Mouse (Mus musculus) ES-E14 (cell line): ENCODE results near the gene Trappc3l. TPM values are rescaled to one million over a fixed set of nuclear protein-coding genes. Genes with fewer than 3 reads are reported as not detected.

Experiments
- DNase-seq: peaks from one replicate; pipeline ENCODE4 v3.0.0-alpha.2; 2013; ENCODE audit warnings: low read depth, low spot score
- H3K27ac ChIP-seq: 2 replicates; pipeline ENCODE4 v1.5.1; 2012; ENCODE audit warnings: low read depth, mild to moderate bottlenecking, low read length, moderate library complexity, mixed read lengths; ENCODE audit not compliant: poor library complexity, insufficient read depth, severe bottlenecking
- H3K36me3 ChIP-seq: 2 replicates; pipeline ENCODE4 v1.6.1; 2012; ENCODE audit warnings: mild to moderate bottlenecking, low read length, moderate library complexity, mixed read lengths; ENCODE audit not compliant: control insufficient read depth, poor library complexity, insufficient read depth, severe bottlenecking
- H3K4me1 ChIP-seq, 2 experiments: fragments of 150-350 bp in 1 of 2; sonication (generic) in 1 of 2; 2 replicates each; pipeline ENCODE4 v1.6.1; 2012; ENCODE audit warnings: low read length in 2 of 2, mild to moderate bottlenecking in 1 of 2, mixed read lengths in 1 of 2; ENCODE audit not compliant: control insufficient read depth in 2 of 2, insufficient read depth in 2 of 2, poor library complexity in 1 of 2
- H3K4me3 ChIP-seq, 2 experiments: fragments of 150-350 bp in 1 of 2; sonication (generic) in 1 of 2; 2 replicates each; pipeline ENCODE4 v1.5.1; 2012; ENCODE audit warnings: low read length in 2 of 2, low read depth in 1 of 2, mild to moderate bottlenecking in 1 of 2, mixed read lengths in 1 of 2; ENCODE audit not compliant: insufficient read depth in 1 of 2, poor library complexity in 1 of 2, severe bottlenecking in 1 of 2
- H3K9ac ChIP-seq: 2 replicates; pipeline ENCODE4 v1.6.1; 2012; ENCODE audit warnings: low read depth, mild to moderate bottlenecking, low read length, mixed read lengths; ENCODE audit not compliant: poor library complexity, insufficient read depth, severe bottlenecking
- H3K9me3 ChIP-seq: fragments of 150-350 bp; sonication (generic); 2 replicates; pipeline ENCODE4 v1.6.1; 2012; ENCODE audit warnings: low read depth, mild to moderate bottlenecking, low read length; ENCODE audit not compliant: control insufficient read depth, insufficient read depth
- CHD2 ChIP-seq: IDR thresholded peaks from 2 replicates; pipeline ENCODE4 v1.6.1; 2014; ENCODE audit warnings: mild to moderate bottlenecking, low read depth, low read length, inconsistent platforms
- HCFC1 ChIP-seq: IDR thresholded peaks from 2 replicates; pipeline ENCODE4 v1.6.1; 2012; ENCODE audit warnings: low read length, inconsistent platforms, borderline replicate concordance; ENCODE audit not compliant: insufficient read depth
- MAFK ChIP-seq: IDR thresholded peaks from 2 replicates; pipeline ENCODE4 v1.6.1; 2014; ENCODE audit warnings: mild to moderate bottlenecking, low read depth, low read length, inconsistent platforms; ENCODE audit not compliant: insufficient read depth
- ZC3H11A ChIP-seq: IDR thresholded peaks from 2 replicates; pipeline ENCODE4 v1.6.1; 2012; ENCODE audit warnings: low read depth, mild to moderate bottlenecking, inconsistent platforms, low read length, borderline replicate concordance
- ZNF384 ChIP-seq: IDR thresholded peaks from 2 replicates; pipeline ENCODE4 v1.6.1; 2012; ENCODE audit warnings: low read depth, low read length, inconsistent platforms
- in situ Hi-C, 2 experiments: fragments of 600-800 bp; cut with MboI; formaldehyde crosslinking; loops; one replicate each; pipeline ENCODE4 v1.15.1; 2025; ENCODE audit warnings: low sequenced_read_pairs in 2 of 2, inconsistent platforms in 1 of 2; ENCODE audit not compliant: unreplicated experiment in 2 of 2
- total RNA-seq: library from RNA; depleted of rRNA; stranded (reverse); fragments of 300-350 nt; gene quantifications from 2 replicates; pipeline ENCODE4 v1.2.3, GENCODE M21; 2012

Gene Trappc3l
- total RNA-seq, 1 experiment = not detected

DNA sequence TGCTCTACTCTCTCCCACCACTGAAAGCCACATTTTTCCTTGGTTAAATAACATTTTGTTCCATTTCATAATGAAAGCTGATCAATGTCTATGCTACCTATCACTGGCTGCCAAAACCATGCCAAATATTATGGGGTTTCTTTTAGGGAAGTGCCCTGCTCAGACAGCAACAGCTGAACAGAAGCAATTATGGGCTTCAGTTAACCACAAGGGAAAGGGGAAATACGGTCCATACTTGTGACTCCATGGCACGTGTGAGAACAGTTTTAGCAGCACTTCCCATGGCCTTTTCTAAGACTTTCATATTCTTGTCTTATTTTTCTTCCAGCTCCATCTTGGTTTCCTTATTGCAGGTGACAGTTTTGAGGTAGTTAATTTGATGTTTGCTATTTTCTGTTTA lies 94.0 kb downstream of the Trappc3l start:
- no peaks in the 10 kb centered on the region for H3K9me3 ChIP-seq
- no peak overlapping the region for H3K9ac ChIP-seq
- H3K4me1 ChIP-seq = peaks cover 0 to 2% of the 10 kb centered on the region in 2 experiments; a peak in 1 of 4 replicates
- no peaks in the 10 kb centered on the region for H3K36me3 ChIP-seq
- H3K27ac ChIP-seq = no peak overlapping the region
- DNase-seq = no peak
- in situ Hi-C loops = no loop called here
- H3K4me3 ChIP-seq = no peak overlapping the region
- TF ChIP-seq ZC3H11A = no peak
- TF ChIP-seq HCFC1 = no peak
- TF ChIP-seq CHD2 = no peak
- no peak for TF ChIP-seq ZNF384

DNA sequence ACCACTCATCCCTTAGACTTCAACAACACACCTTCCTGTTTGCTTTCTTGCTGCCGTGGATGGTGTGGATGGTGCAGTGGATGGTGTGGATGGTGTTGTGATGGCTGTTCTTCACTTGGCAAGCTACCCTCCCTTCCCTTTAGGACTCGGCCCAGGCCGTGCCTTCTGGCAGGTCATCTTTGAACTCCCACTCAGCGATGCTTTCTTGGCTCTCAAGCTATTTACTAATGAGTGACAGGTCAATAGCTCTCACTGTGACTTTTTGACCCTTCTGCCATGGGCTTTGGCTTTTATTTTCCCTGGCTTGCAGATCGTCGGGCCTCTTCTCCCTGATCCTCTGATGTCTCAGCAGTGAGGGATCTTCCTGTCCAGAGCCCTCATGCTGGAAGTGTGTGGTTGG lies 99.0 kb downstream of the Trappc3l start:
- Histone ChIP-seq H3K9me3 (no peaks in the 10 kb centered on the region), H3K27ac (no peak overlapping the region), H3K9ac (no peak overlapping the region), H3K4me3 (no peak overlapping the region), H3K4me1 (peaks cover 2 to 4% of the 10 kb centered on the region in 2 experiments; a peak in 3 of 4 replicates), H3K36me3 (no peaks in the 10 kb centered on the region)
- in situ Hi-C loops = no loop called here
- no peak for DNase-seq
- no peak for TF ChIP-seq ZNF384
- TF ChIP-seq MAFK = no peak
- TF ChIP-seq ZC3H11A = no peak
- TF ChIP-seq HCFC1 = no peak
- no peak for TF ChIP-seq CHD2

DNA sequence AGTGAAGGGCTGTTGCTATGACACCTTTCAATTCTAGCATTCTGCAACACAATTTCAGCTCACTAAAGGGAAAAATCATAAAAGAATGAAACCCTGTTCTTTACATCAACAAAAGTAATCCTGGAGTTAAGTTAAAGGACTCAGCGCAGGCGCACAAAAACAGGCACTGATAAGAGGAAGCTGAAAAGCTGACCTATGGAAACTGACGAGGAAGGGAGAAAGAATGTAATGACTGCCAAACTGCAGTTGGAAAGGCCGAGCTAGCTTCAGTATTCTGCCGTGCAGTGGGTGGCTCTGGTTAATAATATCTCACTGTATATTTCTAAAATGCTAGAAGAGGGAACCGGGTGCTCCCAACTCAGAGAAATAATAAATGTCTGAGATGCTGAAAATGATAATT lies 100.6 kb downstream of the Trappc3l start:
- in situ Hi-C loops = no loop called here
- no peaks in the 10 kb centered on the region for H3K9me3 ChIP-seq
- no peak overlapping the region for H3K27ac ChIP-seq
- TF ChIP-seq HCFC1 (no peak), ZC3H11A (no peak)
- no peak for DNase-seq
- no peak overlapping the region for H3K4me3 ChIP-seq
- H3K36me3 ChIP-seq = no peaks in the 10 kb centered on the region
- peaks cover 2 to 4% of the 10 kb centered on the region in 2 experiments; a peak in 3 of 4 replicates for H3K4me1 ChIP-seq
- H3K9ac ChIP-seq = no peak overlapping the region

DNA sequence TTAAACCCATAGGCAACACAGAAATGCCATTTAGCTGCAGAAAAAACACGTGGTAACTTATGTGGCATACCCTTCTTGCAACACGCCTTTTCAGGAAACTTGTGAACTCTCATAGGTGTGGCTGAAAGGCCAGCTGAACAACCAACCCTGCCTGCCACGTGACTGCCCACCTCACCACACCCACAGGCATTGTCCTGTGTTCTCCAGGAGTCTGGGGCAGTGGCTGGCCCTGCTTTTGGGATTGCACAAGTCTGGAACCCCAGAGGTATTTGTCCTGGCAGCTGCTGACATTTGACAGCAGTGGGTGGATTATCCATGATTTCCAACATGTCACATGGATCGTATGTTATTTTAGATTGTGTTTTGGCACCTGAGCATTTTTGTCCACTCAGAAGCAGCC lies 102.4 kb downstream of the Trappc3l start:
- TF ChIP-seq CHD2 (no peak), ZC3H11A (no peak), HCFC1 (no peak), MAFK (no peak), ZNF384 (no peak)
- in situ Hi-C loops = no loop called here
- peaks cover 2 to 4% of the 10 kb centered on the region in 2 experiments; a peak in 3 of 4 replicates for H3K4me1 ChIP-seq
- no peak overlapping the region for H3K27ac ChIP-seq
- H3K4me3 ChIP-seq = no peak overlapping the region
- H3K9me3 ChIP-seq = no peaks in the 10 kb centered on the region
- no peaks in the 10 kb centered on the region for H3K36me3 ChIP-seq
- no peak for DNase-seq
- no peak overlapping the region for H3K9ac ChIP-seq

DNA sequence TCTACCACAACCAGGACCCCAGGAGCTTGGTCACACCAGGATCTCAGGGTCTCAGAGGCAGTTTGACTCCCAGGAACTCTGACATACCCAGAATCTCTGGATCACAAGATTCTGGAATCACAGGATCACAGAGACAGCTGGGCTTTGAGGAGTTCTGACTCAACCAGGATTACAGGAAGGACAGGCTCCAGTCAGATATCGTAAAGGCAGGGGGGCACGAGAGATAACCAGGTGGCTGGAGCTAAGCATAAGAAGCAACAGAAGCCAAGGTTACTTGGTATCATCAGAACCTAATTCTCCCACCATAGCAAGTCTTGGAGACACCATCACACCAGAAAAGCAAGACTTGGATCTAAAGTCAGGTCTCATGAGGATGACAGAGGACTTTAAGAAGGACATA lies 104.3 kb downstream of the Trappc3l start:
- in situ Hi-C loops = no loop called here

More for the DNA sequence above, 104.3 kb downstream of the Trappc3l start:
- no peak for DNase-seq
- Histone ChIP-seq H3K9ac (no peak overlapping the region), H3K27ac (no peak overlapping the region), H3K4me1 (peaks cover 2 to 4% of the 10 kb centered on the region in 2 experiments; a peak in 3 of 4 replicates), H3K36me3 (no peaks in the 10 kb centered on the region), H3K4me3 (no peak overlapping the region), H3K9me3 (no peaks in the 10 kb centered on the region)
- TF ChIP-seq ZC3H11A (no peak), HCFC1 (no peak), CHD2 (no peak), ZNF384 (no peak), MAFK (no peak)
